Mouse (Mus musculus): Measurements from ENCODE around the gene Cavin1.

The Cavin1 gene

GRCm38 (mm10) chr11:100981236-100981635 lies 10.5 kb upstream of the Cavin1 start:
- DNase-seq (ENCODE audit: low read depth, low spot score) = no peak

- no peak for DNase-seq (ENCODE audit: low read depth, low spot score)
These were observed 9.8 kb upstream of the Cavin1 start for GRCm38 (mm10) chr11:100980438-100980837.

- DNase-seq (ENCODE audit: low read depth, low spot score) = no peak
These were observed 9.2 kb upstream of the Cavin1 start for GRCm38 (mm10) chr11:100979887-100980286.

GRCm38 (mm10) chr11:100975241-100975640 lies 4.6 kb upstream of the Cavin1 start:
- DNase-seq (ENCODE audit: low read depth, low spot score) = no peak

- DNase-seq (ENCODE audit: low read depth, low spot score) = no peak
These were observed 3.8 kb upstream of the Cavin1 start for GRCm38 (mm10) chr11:100974381-100974970.

- DNase-seq (ENCODE audit: low read depth, low spot score) = no peak
These were observed 2.6 kb upstream of the Cavin1 start for GRCm38 (mm10) chr11:100973245-100973644.

- no peak for DNase-seq (ENCODE audit: low read depth, low spot score)
These were observed 768 bp upstream of the Cavin1 start for GRCm38 (mm10) chr11:100971455-100971854.

GRCm38 (mm10) chr11:100969744-100970556 lies 737 bp downstream of the Cavin1 start:
- DNase-seq (ENCODE audit: low read depth, low spot score) = no peak

- no peak for DNase-seq (ENCODE audit: low read depth, low spot score)
These were observed 1.4 kb downstream of the Cavin1 start for GRCm38 (mm10) chr11:100969189-100969743.

GRCm38 (mm10) chr11:100968501-100968900 lies 2.2 kb downstream of the Cavin1 start:
- no peak for DNase-seq (ENCODE audit: low read depth, low spot score)

GRCm38 (mm10) chr11:100967881-100968420 lies 2.7 kb downstream of the Cavin1 start:
- DNase-seq (ENCODE audit: low read depth, low spot score) = no peak

- no peak for DNase-seq (ENCODE audit: low read depth, low spot score)
These were observed 3.3 kb downstream of the Cavin1 start for GRCm38 (mm10) chr11:100967376-100967775.

GRCm38 (mm10) chr11:100965760-100966159 lies 4.9 kb downstream of the Cavin1 start:
- no peak for DNase-seq (ENCODE audit: low read depth, low spot score)

- DNase-seq (ENCODE audit: low read depth, low spot score) = no peak
These were observed 5.7 kb downstream of the Cavin1 start for GRCm38 (mm10) chr11:100964901-100965542.

GRCm38 (mm10) chr11:100964180-100964579 lies 6.5 kb downstream of the Cavin1 start:
- DNase-seq (ENCODE audit: low read depth, low spot score) = no peak

- no peak for DNase-seq (ENCODE audit: low read depth, low spot score)
These were observed 7.0 kb downstream of the Cavin1 start for GRCm38 (mm10) chr11:100963647-100964046.

GRCm38 (mm10) chr11:100962371-100962911 lies 8.2 kb downstream of the Cavin1 start:
- DNase-seq (ENCODE audit: low read depth, low spot score) = no peak

- DNase-seq (ENCODE audit: low read depth, low spot score) = no peak
These were observed 10.1 kb downstream of the Cavin1 start for GRCm38 (mm10) chr11:100960540-100960939.

GRCm38 (mm10) chr11:100959826-100960225 lies 10.9 kb downstream of the Cavin1 start:
- DNase-seq (ENCODE audit: low read depth, low spot score) = no peak

GRCm38 (mm10) chr11:100959464-100959810 lies 11.2 kb downstream of the Cavin1 start:
- DNase-seq (ENCODE audit: low read depth, low spot score) = no peak

- no peak for DNase-seq (ENCODE audit: low read depth, low spot score)
These were observed 11.8 kb downstream of the Cavin1 start for GRCm38 (mm10) chr11:100958613-100959463.
